Mouse (Mus musculus) stomach, embryonic 14.5 days (tissue): ENCODE results near the gene Hvcn1. TPM values are rescaled to one million over a fixed set of nuclear protein-coding genes. Genes with fewer than 3 reads are reported as not detected.

Experiments
- ATAC-seq: fragments of 200-750 bp; cut with Nextera tagmentation; 2 replicates; pipeline ENCODE4 v1.8.0; 2017; ENCODE audit warnings: low read depth, moderate TSS enrichment; ENCODE audit not compliant: insufficient number of reproducible peaks, insufficient read depth, low FRiP score
- H3K27ac ChIP-seq: fragments of 300-500 bp; sonication (generic); 2 replicates; pipeline ENCODE4 v1.5.1; 2014; ENCODE audit warnings: mild to moderate bottlenecking, low read length, moderate library complexity, mixed read lengths
- H3K27me3 ChIP-seq: fragments of 300-500 bp; sonication (generic); 2 replicates; pipeline ENCODE4 v1.6.1; 2014; ENCODE audit warnings: low read length, control low read depth, mixed read lengths; ENCODE audit not compliant: control insufficient read depth, insufficient read depth
- H3K36me3 ChIP-seq: fragments of 300-500 bp; sonication (generic); 2 replicates; pipeline ENCODE4 v1.6.1; 2014; ENCODE audit warnings: mild to moderate bottlenecking, control low read depth, low read length, moderate library complexity, mixed read lengths; ENCODE audit not compliant: control insufficient read depth, insufficient read depth
- H3K4me1 ChIP-seq: fragments of 300-500 bp; sonication (generic); 2 replicates; pipeline ENCODE4 v1.6.1; 2014; ENCODE audit warnings: low read length, control low read depth, mixed read lengths; ENCODE audit not compliant: control insufficient read depth, insufficient read depth
- H3K4me2 ChIP-seq: fragments of 300-500 bp; sonication (generic); replicated peaks from 2 replicates; pipeline ENCODE4 v1.6.1; 2014; ENCODE audit warnings: low read depth, low read length, control low read depth
- H3K4me3 ChIP-seq: fragments of 300-500 bp; sonication (generic); 2 replicates; pipeline ENCODE4 v1.5.1; 2014; ENCODE audit warnings: low read depth, low read length, control low read depth
- H3K9ac ChIP-seq: fragments of 300-500 bp; sonication (generic); replicated peaks from 2 replicates; pipeline ENCODE4 v1.6.1; 2014; ENCODE audit warnings: low read depth, mild to moderate bottlenecking, control low read depth, low read length, moderate library complexity, mixed read lengths
- H3K9me3 ChIP-seq: fragments of 300-500 bp; sonication (generic); 2 replicates; pipeline ENCODE4 v1.6.1; 2016; ENCODE audit warnings: low read depth, low read length, control low read depth; ENCODE audit not compliant: control insufficient read depth
- WGBS: fragments of 180-500 bp; shearing (Covaris S2); extraction: QIAGEN DNeasy Blood & Tissue Kit; methylation state at CpG from one replicate; pipeline ENCODE4 v1.1.7; 2014; 5-methylcytosine and 5-hydroxymethylcytosine counted together
- polyA plus RNA-seq: library from polyadenylated mRNA; unstranded; fragments of >200 nt; fragmentation: Nextera tagmentation; extraction: Ambion mirVana; gene quantifications from 2 replicates; pipeline ENCODE4 v1.2.1, GENCODE M21; 2014

Hvcn1 gene
- polyA plus RNA-seq: 6.2 and 6.3 TPM in 2 replicates

- Histone ChIP-seq H3K9ac (no peak within 1 kb of the TSS), H3K27me3 (no peaks in the 10 kb centered on the region), H3K4me3 (no peak within 1 kb of the TSS), H3K9me3 (no peaks in the 10 kb centered on the region), H3K4me1 (peaks cover 13% of the 10 kb centered on the region; the same call in 1 of the 2 replicates), H3K36me3 (no peaks in the 10 kb centered on the region), H3K4me2 (no peak within 1 kb of the TSS), H3K27ac (no peak within 1 kb of the TSS)
- no peak for ATAC-seq
- 68% methylated on average over 4 of the region's 4 CpGs for WGBS
Measured at GRCm38 (mm10) chr5:122206475-122206874, at the start of gene Hvcn1. Gene Hvcn1, plus strand, starts transcription at chr5:122206804.

- no peaks in the 10 kb centered on the region for H3K27me3 ChIP-seq
- no peaks in the 10 kb centered on the region for H3K9me3 ChIP-seq
- H3K4me2 ChIP-seq: peak within 1 kb of the TSS; percentile 78
- peak within 1 kb of the TSS; percentile 83 for H3K27ac ChIP-seq
- peak within 1 kb of the TSS; percentile 95 for H3K9ac ChIP-seq
- ATAC-seq: peak; percentile 92
- peak within 1 kb of the TSS; percentile 97 for H3K4me3 ChIP-seq
- peaks cover 9% of the 10 kb centered on the region; the same call in 1 of the 2 replicates for H3K36me3 ChIP-seq
- peaks cover 29% of the 10 kb centered on the region for H3K4me1 ChIP-seq
- WGBS: 1% methylated on average over 53 of the region's 54 CpGs
Measured at GRCm38 (mm10) chr5:122157827-122158381, 48.7 kb upstream of the Hvcn1 start, which contains the start of gene Ppp1cc. Gene Ppp1cc, plus strand, starts transcription at chr5:122158278.

- H3K36me3 ChIP-seq: peaks cover 9% of the 10 kb centered on the region; the same call in 1 of the 2 replicates
- peaks cover 30% of the 10 kb centered on the region for H3K4me1 ChIP-seq
- H3K4me3 ChIP-seq: peak overlapping the region; percentile 97
- H3K27me3 ChIP-seq: no peaks in the 10 kb centered on the region
- 2% methylated on average over 40 of the region's 42 CpGs for WGBS
- ATAC-seq: peak; percentile 2; the same call in 1 of the 2 replicates
- H3K9ac ChIP-seq: peak overlapping the region; percentile 95
- peak overlapping the region; percentile 78 for H3K4me2 ChIP-seq
- H3K9me3 ChIP-seq: no peaks in the 10 kb centered on the region
- H3K27ac ChIP-seq: peak overlapping the region; percentile 35; the same call in 1 of the 2 replicates
Measured at GRCm38 (mm10) chr5:122158557-122159515, 47.8 kb upstream of the Hvcn1 start.

GRCm38 (mm10) chr5:122163194-122163593 is 43.4 kb upstream of the Hvcn1 start:
- Histone ChIP-seq H3K4me3 (no peak overlapping the region), H3K4me1 (peaks cover 26% of the 10 kb centered on the region), H3K9ac (no peak overlapping the region), H3K27ac (no peak overlapping the region), H3K9me3 (no peaks in the 10 kb centered on the region), H3K4me2 (no peak overlapping the region), H3K36me3 (peaks cover 30% of the 10 kb centered on the region), H3K27me3 (no peaks in the 10 kb centered on the region)
- WGBS: 50% methylated on average over 6 of the region's 6 CpGs
- ATAC-seq: no peak

- 64% methylated on average over 3 of the region's 3 CpGs for WGBS
- peaks cover 36% of the 10 kb centered on the region for H3K36me3 ChIP-seq
- no peak for ATAC-seq
Measured at GRCm38 (mm10) chr5:122164011-122164410, 42.6 kb upstream of the Hvcn1 start.

GRCm38 (mm10) chr5:122165233-122165915 is 41.2 kb upstream of the Hvcn1 start:
- no peak overlapping the region for H3K27ac ChIP-seq
- peaks cover 26% of the 10 kb centered on the region for H3K4me1 ChIP-seq
- peaks cover 49% of the 10 kb centered on the region for H3K36me3 ChIP-seq
- no peak overlapping the region for H3K4me2 ChIP-seq
- no peaks in the 10 kb centered on the region for H3K9me3 ChIP-seq
- WGBS: 53% methylated on average over 6 of the region's 6 CpGs
- H3K27me3 ChIP-seq: no peaks in the 10 kb centered on the region
- no peak overlapping the region for H3K4me3 ChIP-seq
- no peak overlapping the region for H3K9ac ChIP-seq
- ATAC-seq: no peak

More at GRCm38 (mm10) chr5:122164011-122164410, 42.6 kb upstream of the Hvcn1 start:
- Histone ChIP-seq H3K9ac (no peak overlapping the region), H3K27me3 (no peaks in the 10 kb centered on the region), H3K27ac (no peak overlapping the region), H3K4me2 (no peak overlapping the region), H3K9me3 (no peaks in the 10 kb centered on the region), H3K4me3 (no peak overlapping the region), H3K4me1 (peaks cover 26% of the 10 kb centered on the region)

GRCm38 (mm10) chr5:122166636-122167161 is 39.9 kb upstream of the Hvcn1 start:
- Histone ChIP-seq H3K4me2 (no peak overlapping the region), H3K4me3 (no peak overlapping the region), H3K27me3 (no peaks in the 10 kb centered on the region), H3K4me1 (peaks cover 17% of the 10 kb centered on the region), H3K36me3 (peaks cover 57% of the 10 kb centered on the region), H3K9me3 (no peaks in the 10 kb centered on the region), H3K27ac (no peak overlapping the region), H3K9ac (no peak overlapping the region)
- ATAC-seq: no peak
- WGBS: 62% methylated on average over 8 of the region's 8 CpGs
